Mouse (Mus musculus): ENCODE results near the gene Ralgps2.

- no peak for TF ChIP-seq CTCF (IDR thresholded peaks at IDR 0.05; ENCODE audit: low read depth)
- no peak for TF ChIP-seq EP300 (IDR thresholded peaks at IDR 0.05; ENCODE audit: low read depth)
Measured at GRCm38 (mm10) chr1:156885879-156886278, 53.5 kb downstream of the Ralgps2 start.
